Mouse (Mus musculus) MEL (cell line): ENCODE results near the gene Pde8b.

Experiments
- BHLHE40 ChIP-seq: IDR thresholded peaks from 2 replicates; pipeline ENCODE4 v1.6.1; 2012; ENCODE audit warnings: low read depth, mild to moderate bottlenecking, inconsistent platforms, low read length, improper control_type of control experiment, borderline replicate concordance
- E2F4 ChIP-seq: IDR thresholded peaks from 2 replicates; pipeline ENCODE4 v1.6.1; 2011; ENCODE audit warnings: low read depth, low read length, improper control_type of control experiment, borderline replicate concordance
- MAZ ChIP-seq: IDR thresholded peaks from 2 replicates; pipeline ENCODE4 v1.6.1; 2012; ENCODE audit warnings: low read depth, mild to moderate bottlenecking, inconsistent platforms, low read length, improper control_type of control experiment
- MEF2A ChIP-seq: IDR thresholded peaks from 2 replicates; pipeline ENCODE4 v1.6.1; 2014; ENCODE audit warnings: low read depth, mild to moderate bottlenecking, inconsistent platforms, low read length, improper control_type of control experiment; ENCODE audit not compliant: poor library complexity, insufficient replicate concordance, severe bottlenecking; ENCODE audit errors: extremely low read depth
- ZNF384 ChIP-seq: IDR thresholded peaks from 2 replicates; pipeline ENCODE4 v1.6.1; 2012; ENCODE audit warnings: low read depth, mild to moderate bottlenecking, inconsistent platforms, low read length, improper control_type of control experiment

- TF ChIP-seq MEF2A (no peak), ZNF384 (no peak), E2F4 (no peak), BHLHE40 (no peak), MAZ (no peak)
These were observed 158.3 kb downstream of the Pde8b start for GRCm38 (mm10) chr13:95091546-95092445.
